Mouse (Mus musculus) G1E (cell line): ENCODE measurements at regions not wholly inside any gene's neighbourhood (a gene's known extent, or its start where the extent isn't known, plus 50 kb on each side); places are given as distances from the start of the nearest gene placed in this dataset.

ENCODE experiments used
- GATA1 ChIP-seq: IDR thresholded peaks from 2 replicates; pipeline ENCODE4 v1.6.1; 2012; ENCODE audit warnings: borderline replicate concordance, low read length, inconsistent platforms, mixed read lengths
- GATA2 ChIP-seq: IDR thresholded peaks from 2 replicates; pipeline ENCODE4 v1.6.1; 2012; ENCODE audit warnings: low read depth, low read length, inconsistent platforms, borderline replicate concordance

DNA sequence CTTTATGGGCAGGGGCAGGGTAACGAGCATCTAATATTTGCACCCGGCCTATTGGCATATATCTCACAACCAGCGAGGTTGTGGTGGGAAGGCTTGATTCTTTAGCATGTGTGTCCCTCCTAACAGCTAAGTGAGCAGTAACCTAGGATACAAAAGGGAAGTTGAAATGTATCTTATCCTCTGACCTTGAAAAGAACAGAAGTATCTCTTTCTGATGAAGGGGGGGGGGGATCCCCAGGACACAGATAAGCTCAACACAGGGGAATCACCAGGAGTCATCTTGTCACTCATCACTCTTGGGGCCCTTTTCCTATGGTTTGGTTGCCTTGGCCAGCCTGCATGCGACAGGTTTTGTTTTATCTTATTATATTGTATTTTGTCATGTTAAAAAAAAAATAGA lies 63.3 kb upstream of the Rap1b start:
- TF ChIP-seq GATA1 (no peak), GATA2 (no peak)
